Comparison of ENCODE assay signal across 8 mouse cellular contexts in the genomic region with DNA sequence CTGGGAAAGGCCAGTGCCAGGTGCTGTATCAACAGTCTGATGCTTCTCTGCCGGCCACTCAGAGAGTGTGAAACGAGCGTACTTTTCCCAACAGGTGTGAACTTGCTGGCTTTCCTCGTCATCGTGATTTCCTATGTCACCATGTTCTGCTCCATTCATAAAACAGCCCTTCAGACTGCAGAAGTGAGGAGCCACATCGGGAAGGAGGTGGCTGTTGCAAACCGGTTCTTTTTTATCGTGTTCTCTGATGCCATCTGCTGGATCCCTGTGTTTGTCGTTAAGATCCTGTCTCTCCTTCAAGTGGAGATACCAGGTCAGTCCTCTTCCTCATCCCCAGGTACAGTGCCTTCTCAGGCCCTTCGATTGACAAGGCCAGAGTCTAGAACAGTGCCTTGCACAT. TPM values are rescaled to one million over a fixed set of nuclear protein-coding genes. Genes with fewer than 3 reads are reported as not detected.
DNase-seq lines count a peak whose midpoint lies in the region; ATAC-seq and TF ChIP-seq lines count a peak whose summit lies in the region.

No protein-coding gene starts in this region.

- ATAC-seq in heart, embryonic 16.5 days (replicated peaks; ENCODE audit: extremely low read depth, insufficient read depth, low FRiP score), result no peak
- no peak for ATAC-seq in liver, embryonic 12.5 days

- no peaks in the 10 kb centered on the region for H3K27me3 ChIP-seq in heart, embryonic 16.5 days (ENCODE audit: control insufficient read depth, insufficient read depth, low read length)
- H3K27me3 ChIP-seq in liver, embryonic 12.5 days (replicated peaks), result no peaks in the 10 kb centered on the region

- H3K9me3 ChIP-seq in heart, embryonic 16.5 days (replicated peaks; ENCODE audit: control insufficient read depth, low read length), result no peaks in the 10 kb centered on the region
- no peaks in the 10 kb centered on the region for H3K9me3 ChIP-seq in liver, embryonic 12.5 days (replicated peaks)

- H3K36me3 ChIP-seq in heart, embryonic 16.5 days (ENCODE audit: control insufficient read depth, insufficient read depth), result no peaks in the 10 kb centered on the region
- H3K36me3 ChIP-seq in liver, embryonic 12.5 days, result no peaks in the 10 kb centered on the region

- intact Hi-C loops in heart, postnatal 25 days (cut with DNase I), result no loop called here
- intact Hi-C loops in heart, postnatal 10 days (cut with DNase I), result loop anchor here (10.0 kb wide), 1 partner anchor 355 kb away; no protein-coding TSS in a partner anchor
- intact Hi-C loops in left cerebral cortex, adult 2 months (cut with DNase I), result loop anchor here (2.0 kb wide), 2 partner anchors 49 to 207 kb away; no protein-coding TSS in a partner anchor

- peak overlapping the region; percentile 26; the same call in 1 of the 2 replicates for H3K4me2 ChIP-seq in heart, embryonic 16.5 days (ENCODE audit: low read depth, low read length)
- no peak overlapping the region for H3K4me2 ChIP-seq in liver, embryonic 12.5 days

- TF ChIP-seq CTCF in left cerebral cortex, adult 2 months (IDR thresholded peaks at IDR 0.05), result peak; percentile 68

- H3K9ac ChIP-seq in heart, embryonic 16.5 days (ENCODE audit: low read length), result no peak overlapping the region
- H3K9ac ChIP-seq in liver, embryonic 12.5 days, result no peak overlapping the region

- no peaks in the 10 kb centered on the region for H3K4me1 ChIP-seq in heart, embryonic 16.5 days (ENCODE audit: control insufficient read depth, insufficient read depth, low read length)
- H3K4me1 ChIP-seq in liver, embryonic 12.5 days, result no peaks in the 10 kb centered on the region

- no peak overlapping the region for H3K27ac ChIP-seq in heart, embryonic 16.5 days (ENCODE audit: low read length)
- no peak overlapping the region for H3K27ac ChIP-seq in left cerebral cortex, adult 2 months
- no peak overlapping the region for H3K27ac ChIP-seq in liver, embryonic 12.5 days

- no peak overlapping the region for H3K4me3 ChIP-seq in heart, embryonic 16.5 days (ENCODE audit: low read length)
- H3K4me3 ChIP-seq in left cerebral cortex, adult 2 months, result no peak overlapping the region
- no peak overlapping the region for H3K4me3 ChIP-seq in liver, embryonic 12.5 days

- DNase-seq in heart, postnatal 25 days (ENCODE audit: low spot score), result no peak
- DNase-seq in brain, adult 2 months (ENCODE audit: low read depth, low spot score), result peak; percentile 82
- DNase-seq in heart, postnatal 10 days, result peak; percentile 25
- DNase-seq in left cerebral cortex, adult 2 months (ENCODE audit: extremely low spot score in 1 of 2, low spot score in 2 of 2), result peak; percentile 46 to 49
- DNase-seq in right cerebral cortex, postnatal 36 days (ENCODE audit: low spot score in 2 of 2), result peak; percentile 32 to 48
- DNase-seq in c-Kit-positive CD71-positive TER-119-positive erythroid progenitor cells, embryonic 14.5 days (ENCODE audit: low spot score), result no peak

- WGBS in heart, embryonic 16.5 days, result 16% methylated on average over 10 of the region's 10 CpGs
- WGBS in liver, embryonic 12.5 days (ENCODE audit: insufficient replicate concordance), result 20% methylated on average over 10 of the region's 10 CpGs

RNA-seq across cellular contexts. Expression of gene Fry, which starts 48.4 kb away (rescaled TPM):
- 30.9 and 32.6 TPM in 2 replicates for polyA plus RNA-seq in heart, embryonic 16.5 days (2015; fragmentation: Nextera tagmentation; extraction: Ambion mirVana)
- 100 to 1,000 TPM; 120 to 150 TPM for total RNA-seq in heart, postnatal 25 days (2021)
- 100 to 1,000 TPM; 153 to 196 TPM for total RNA-seq in heart, postnatal 10 days (2021)
- total RNA-seq in left cerebral cortex, adult 2 months (2021), result 100 to 1,000 TPM; 194 to 203 TPM
- 4.0 and 4.1 TPM in 2 replicates for polyA plus RNA-seq in liver, embryonic 12.5 days (2016; fragmentation: Nextera tagmentation; extraction: Ambion mirVana)

RNA-seq across cellular contexts. Expression of gene Rxfp2, which starts 51.6 kb away (rescaled TPM):
- polyA plus RNA-seq in heart, embryonic 16.5 days (2015; fragmentation: Nextera tagmentation; extraction: Ambion mirVana), result 0.21 and 0.22 TPM in 2 replicates
- not detected for total RNA-seq in heart, postnatal 25 days (2021)
- not detected for total RNA-seq in heart, postnatal 10 days (2021)
- total RNA-seq in left cerebral cortex, adult 2 months (2021), result 1 to 10 TPM in 1 of 2 experiments, under 1 TPM in 1; 0.87 to 1.6 TPM
- polyA plus RNA-seq in liver, embryonic 12.5 days (2016; fragmentation: Nextera tagmentation; extraction: Ambion mirVana), result 0.07 and 0.11 TPM in 2 replicates

Comparison
In these comparisons a context has a peak if more than half of its experiments do, and no peak if none do; other contexts are left out.
1. DNase-seq: peak in brain, adult 2 months (single experiment), heart, postnatal 10 days (2 of 2), left cerebral cortex, adult 2 months (2 of 2) and right cerebral cortex, postnatal 36 days (2 of 2); none in heart, postnatal 25 days (single experiment) and c-Kit-positive CD71-positive TER-119-positive erythroid progenitor cells, embryonic 14.5 days (single experiment).